10 mouse cellular contexts compared by ENCODE assay signal in genomic region chr5:108366328-108366983, GRCm38 (mm10). TPM values are rescaled to one million over a fixed set of nuclear protein-coding genes. Genes with fewer than 3 reads are reported as not detected.
DNase-seq lines count a peak whose midpoint lies in the region; ATAC-seq and TF ChIP-seq lines count a peak whose summit lies in the region.
"Had no signal": no experiment of that assay in that cellular context is flagged by ENCODE, and none has a peak within 500 bp of the region (broad histone marks: within the 10 kb centered on the region; RNA-seq: fewer than 3 reads in every experiment).

No protein-coding gene starts in this region.

- no peaks in the 10 kb centered on the region for H3K79me2 ChIP-seq in liver, adult 2 months (ENCODE audit: control insufficient read depth, insufficient read depth, low read length)

- H3K4me3 ChIP-seq in liver, adult 2 months (ENCODE audit: insufficient read depth, low read depth, low read length): peak overlapping the region; percentile 25; the same call in 1 of the 2 replicates
- H3K4me3 ChIP-seq in embryonic facial prominence, embryonic 13.5 days: peak overlapping the region; percentile 56
- H3K4me3 ChIP-seq in heart, postnatal 0 days (ENCODE audit: low read depth, low read length): peak overlapping the region; percentile 59
- H3K4me3 ChIP-seq in liver, embryonic 13.5 days (replicated peaks): peak overlapping the region; percentile 56

- ATAC-seq in embryonic facial prominence, embryonic 13.5 days (ENCODE audit: insufficient number of reproducible peaks, insufficient read depth, low FRiP score, low TSS enrichment, low read depth): no peak
- ATAC-seq in heart, postnatal 0 days (ENCODE audit: insufficient read depth, low read depth): 0 out of 2 replicates have a peak, but pooled peaks have one; percentile 21
- no peak for ATAC-seq in liver, embryonic 13.5 days (ENCODE audit: low read depth)

- peaks cover 44% of the 10 kb centered on the region for H3K27me3 ChIP-seq in liver, adult 2 months (ENCODE audit: control insufficient read depth, insufficient read depth, low read length)
- H3K27me3 ChIP-seq in embryonic facial prominence, embryonic 13.5 days: peaks cover 91% of the 10 kb centered on the region
- H3K27me3 ChIP-seq in heart, postnatal 0 days (ENCODE audit: control insufficient read depth, insufficient read depth, low read length): peaks cover 86% of the 10 kb centered on the region
- H3K27me3 ChIP-seq in liver, embryonic 13.5 days: peaks cover 92% of the 10 kb centered on the region

- H3K4me1 ChIP-seq in liver, adult 2 months (ENCODE audit: control insufficient read depth, insufficient read depth, low read length): peaks cover 7% of the 10 kb centered on the region
- peaks cover 30% of the 10 kb centered on the region for H3K4me1 ChIP-seq in embryonic facial prominence, embryonic 13.5 days
- peaks cover 9% of the 10 kb centered on the region; the same call in 1 of the 2 replicates for H3K4me1 ChIP-seq in heart, postnatal 0 days (ENCODE audit: control insufficient read depth, insufficient read depth)
- peaks cover 25% of the 10 kb centered on the region for H3K4me1 ChIP-seq in liver, embryonic 13.5 days (replicated peaks)

- H3K27ac ChIP-seq in liver, adult 2 months (replicated peaks; ENCODE audit: insufficient read depth, low read depth, low read length): no peak overlapping the region
- no peak overlapping the region for H3K27ac ChIP-seq in embryonic facial prominence, embryonic 13.5 days
- no peak overlapping the region for H3K27ac ChIP-seq in heart, postnatal 0 days (ENCODE audit: low read depth)
- no peak overlapping the region for H3K27ac ChIP-seq in liver, embryonic 13.5 days

- H3K4me2 ChIP-seq in embryonic facial prominence, embryonic 13.5 days: peak overlapping the region; percentile 96
- H3K4me2 ChIP-seq in heart, postnatal 0 days (ENCODE audit: low read depth, low read length): peak overlapping the region; percentile 93
- peak overlapping the region; percentile 71 for H3K4me2 ChIP-seq in liver, embryonic 13.5 days

- no peak for DNase-seq in liver, adult 2 months (ENCODE audit: extremely low read depth, low read depth, low spot score)
- DNase-seq in liver: no peak
- no peak for DNase-seq in heart, postnatal 0 days (ENCODE audit: low spot score)
- DNase-seq in liver, embryonic 13.5 days: no peak
- peak; percentile 47 for DNase-seq in testis, postnatal 10 days (ENCODE audit: low spot score)
- no peak for DNase-seq in frontal cortex, postnatal 14 days (ENCODE audit: low spot score in 2 of 2)
- no peak for DNase-seq in layer of hippocampus, adult 9-11 months

- no peaks in the 10 kb centered on the region for H3K36me3 ChIP-seq in liver, adult 2 months (ENCODE audit: control insufficient read depth, insufficient read depth, low read length)
- H3K36me3 ChIP-seq in embryonic facial prominence, embryonic 13.5 days: no peaks in the 10 kb centered on the region
- H3K36me3 ChIP-seq in heart, postnatal 0 days (replicated peaks; ENCODE audit: control insufficient read depth, insufficient read depth, low read length): no peaks in the 10 kb centered on the region
- H3K36me3 ChIP-seq in liver, embryonic 13.5 days: no peaks in the 10 kb centered on the region

- 4% methylated on average over 58 of the region's 60 CpGs for WGBS in liver, adult 2 months
- 2% methylated on average over 60 of the region's 60 CpGs for WGBS in embryonic facial prominence, embryonic 13.5 days
- 4% methylated on average over 60 of the region's 60 CpGs for WGBS in heart, postnatal 0 days
- WGBS in liver, embryonic 13.5 days (ENCODE audit: insufficient replicate concordance): 5% methylated on average over 60 of the region's 60 CpGs

- TF ChIP-seq EP300 in heart, postnatal 0 days (IDR thresholded peaks at IDR 0.05; ENCODE audit: low read depth): no peak

- TF ChIP-seq CTCF in liver, adult 2 months (IDR thresholded peaks at IDR 0.05; ENCODE audit: low read depth, low read length): no peak
- no peak for TF ChIP-seq CTCF in heart, postnatal 0 days (IDR thresholded peaks at IDR 0.05; ENCODE audit: low read depth)

- H3K9ac ChIP-seq in liver, adult 2 months (ENCODE audit: low read depth, low read length): no peak overlapping the region
- H3K9ac ChIP-seq in embryonic facial prominence, embryonic 13.5 days: peak overlapping the region; percentile 67
- H3K9ac ChIP-seq in heart, postnatal 0 days (replicated peaks; ENCODE audit: low read depth, low read length): no peak overlapping the region
- no peak overlapping the region for H3K9ac ChIP-seq in liver, embryonic 13.5 days

- no peaks in the 10 kb centered on the region for H3K9me3 ChIP-seq in embryonic facial prominence, embryonic 13.5 days
- H3K9me3 ChIP-seq in heart, postnatal 0 days (replicated peaks; ENCODE audit: control insufficient read depth, low read length): no peaks in the 10 kb centered on the region
- H3K9me3 ChIP-seq in liver, embryonic 13.5 days (replicated peaks): no peaks in the 10 kb centered on the region

- no peak for TF ChIP-seq POLR2A in liver, adult 2 months (IDR thresholded peaks at IDR 0.05; ENCODE audit: extremely low read depth, insufficient read depth, low read length)

RNA-seq across cellular contexts. Expression of gene Gm42517, which starts 1.3 kb away (rescaled TPM):
- not detected in 2 replicates for total RNA-seq in liver, adult 2 months (2014; rRNA removed)
- polyA plus RNA-seq in liver, adult 2 months (2012; rRNA removed): 0.06 TPM in 1 of 2 replicates, not detected in the other
- 0.11 TPM in 1 of 2 replicates, not detected in the other for polyA plus RNA-seq in embryonic facial prominence, embryonic 13.5 days (2015; fragmentation: Nextera tagmentation; extraction: Ambion mirVana)
- not detected in 2 replicates for total RNA-seq in heart, postnatal 0 days (2014; rRNA removed; ENCODE audit: low replicate concordance)
- not detected in 2 replicates for polyA plus RNA-seq in heart, postnatal 0 days (2015; fragmentation: Nextera tagmentation; extraction: Ambion mirVana)
- polyA plus RNA-seq in liver, embryonic 13.5 days (2015; fragmentation: Nextera tagmentation; extraction: Ambion mirVana): 0.05 and 0.07 TPM in 2 replicates

RNA-seq across cellular contexts. Expression of gene Pde6b, which starts 21.7 kb away (rescaled TPM):
- total RNA-seq in liver, adult 2 months (2014; rRNA removed): not detected in 2 replicates
- not detected in 2 replicates for polyA plus RNA-seq in liver, adult 2 months (2012; rRNA removed)
- polyA plus RNA-seq in embryonic facial prominence, embryonic 13.5 days (2015; fragmentation: Nextera tagmentation; extraction: Ambion mirVana): 0.36 and 0.62 TPM in 2 replicates
- total RNA-seq in heart, postnatal 0 days (2014; rRNA removed; ENCODE audit: low replicate concordance): not detected in 2 replicates
- 0.15 TPM in 1 of 2 replicates, not detected in the other for polyA plus RNA-seq in heart, postnatal 0 days (2015; fragmentation: Nextera tagmentation; extraction: Ambion mirVana)
- 0.07 and 0.15 TPM in 2 replicates for polyA plus RNA-seq in liver, embryonic 13.5 days (2015; fragmentation: Nextera tagmentation; extraction: Ambion mirVana)
- total RNA-seq: adrenal gland, postnatal 36 days had no signal
- polyA plus RNA-seq: large intestine, adult 2 months had no signal

RNA-seq across cellular contexts. Expression of gene Pigg, which starts 54.0 kb away (rescaled TPM):
- 10.8 and 11.7 TPM in 2 replicates for total RNA-seq in liver, adult 2 months (2014; rRNA removed)
- 4.9 and 5.6 TPM in 2 replicates for polyA plus RNA-seq in liver, adult 2 months (2012; rRNA removed)
- polyA plus RNA-seq in embryonic facial prominence, embryonic 13.5 days (2015; fragmentation: Nextera tagmentation; extraction: Ambion mirVana): 5.0 and 5.4 TPM in 2 replicates
- 6.5 and 8.8 TPM in 2 replicates for total RNA-seq in heart, postnatal 0 days (2014; rRNA removed; ENCODE audit: low replicate concordance)
- 4.4 and 4.6 TPM in 2 replicates for polyA plus RNA-seq in heart, postnatal 0 days (2015; fragmentation: Nextera tagmentation; extraction: Ambion mirVana)
- polyA plus RNA-seq in liver, embryonic 13.5 days (2015; fragmentation: Nextera tagmentation; extraction: Ambion mirVana): 3.5 and 4.6 TPM in 2 replicates
